Mouse (Mus musculus) heart, embryonic 12.5 days (tissue): ENCODE results near the gene Frmd6. TPM values are rescaled to one million over a fixed set of nuclear protein-coding genes. Genes with fewer than 3 reads are reported as not detected.

Source experiments
- ATAC-seq: fragments of 200-750 bp; cut with Nextera tagmentation; 2 replicates; pipeline ENCODE4 v1.8.0; 2017; ENCODE audit warnings: moderate TSS enrichment, moderate library complexity; ENCODE audit not compliant: insufficient number of reproducible peaks, low FRiP score
- H3K27ac ChIP-seq: fragments of 300-500 bp; sonication (generic); 2 replicates; pipeline ENCODE4 v1.5.1; 2016; ENCODE audit warnings: mild to moderate bottlenecking, moderate library complexity; ENCODE audit not compliant: poor library complexity, severe bottlenecking
- H3K27me3 ChIP-seq: fragments of 300-500 bp; sonication (generic); replicated peaks from 2 replicates; pipeline ENCODE4 v1.6.1; 2016; ENCODE audit warnings: mild to moderate bottlenecking, moderate library complexity
- H3K36me3 ChIP-seq: fragments of 300-500 bp; sonication (generic); 2 replicates; pipeline ENCODE4 v1.6.1; 2016; ENCODE audit warnings: mild to moderate bottlenecking, moderate library complexity
- H3K4me1 ChIP-seq: fragments of 300-500 bp; sonication (generic); replicated peaks from 2 replicates; pipeline ENCODE4 v1.6.1; 2016; ENCODE audit warnings: mild to moderate bottlenecking
- H3K4me2 ChIP-seq: fragments of 300-500 bp; sonication (generic); 2 replicates; pipeline ENCODE4 v1.6.1; 2016; ENCODE audit warnings: mild to moderate bottlenecking, moderate library complexity
- H3K4me3 ChIP-seq: fragments of 300-500 bp; sonication (generic); 2 replicates; pipeline ENCODE4 v1.5.1; 2016; ENCODE audit warnings: mild to moderate bottlenecking
- H3K9ac ChIP-seq: fragments of 300-500 bp; sonication (generic); 2 replicates; pipeline ENCODE4 v1.6.1; 2016; ENCODE audit warnings: mild to moderate bottlenecking, moderate library complexity
- H3K9me3 ChIP-seq: fragments of 300-500 bp; sonication (generic); replicated peaks from 2 replicates; pipeline ENCODE4 v1.6.1; 2016; ENCODE audit warnings: mild to moderate bottlenecking, moderate library complexity
- WGBS: fragments of 180-500 bp; shearing (Covaris S2); methylation state at CpG from one replicate; pipeline ENCODE4 v1.1.7; 2016; 5-methylcytosine and 5-hydroxymethylcytosine counted together
- polyA plus RNA-seq: library from polyadenylated mRNA; unstranded; fragments of >200 nt; fragmentation: Nextera tagmentation; extraction: Ambion mirVana; gene quantifications from 2 replicates; pipeline ENCODE4 v1.2.1, GENCODE M21; 2016

Gene Frmd6
- 29.4 and 29.6 TPM in 2 replicates for polyA plus RNA-seq

GRCm38 (mm10) chr12:70824729-70825650, at the start of gene Frmd6:
TSS of gene Frmd6 (plus strand) at chr12:70825514.
- peak within 1 kb of the TSS; percentile 95 for H3K9ac ChIP-seq
- ATAC-seq, result peak; percentile 94

GRCm38 (mm10) chr12:70775609-70776008, 49.7 kb upstream of the Frmd6 start:
- no peak for ATAC-seq
- WGBS, result 75% methylated on average over 8 of the region's 8 CpGs
- Histone ChIP-seq H3K4me1 (peaks cover 27% of the 10 kb centered on the region), H3K27ac (no peak overlapping the region), H3K27me3 (no peaks in the 10 kb centered on the region), H3K36me3 (no peaks in the 10 kb centered on the region), H3K4me2 (no peak overlapping the region), H3K9ac (no peak overlapping the region), H3K9me3 (no peaks in the 10 kb centered on the region), H3K4me3 (no peak overlapping the region)

More at GRCm38 (mm10) chr12:70824729-70825650, at the start of gene Frmd6:
- peak within 1 kb of the TSS; percentile 89 for H3K4me2 ChIP-seq
- no peaks in the 10 kb centered on the region for H3K27me3 ChIP-seq
- peaks cover 22% of the 10 kb centered on the region for H3K4me1 ChIP-seq
- H3K9me3 ChIP-seq, result no peaks in the 10 kb centered on the region
- no peaks in the 10 kb centered on the region for H3K36me3 ChIP-seq
- H3K27ac ChIP-seq, result peak within 1 kb of the TSS; percentile 97
- under 1% methylated on average over 59 of the region's 75 CpGs for WGBS
- peak within 1 kb of the TSS; percentile 87 for H3K4me3 ChIP-seq

GRCm38 (mm10) chr12:70776683-70777082, 48.6 kb upstream of the Frmd6 start:
- no peak overlapping the region for H3K4me3 ChIP-seq
- H3K27me3 ChIP-seq, result no peaks in the 10 kb centered on the region
- peak overlapping the region; percentile 4; the same call in 1 of the 2 replicates for H3K4me2 ChIP-seq
- no peaks in the 10 kb centered on the region for H3K36me3 ChIP-seq
- H3K27ac ChIP-seq, result no peak overlapping the region
- ATAC-seq, result no peak
- H3K4me1 ChIP-seq, result peaks cover 27% of the 10 kb centered on the region
- 56% methylated on average over 12 of the region's 12 CpGs for WGBS
- no peak overlapping the region for H3K9ac ChIP-seq
- H3K9me3 ChIP-seq, result no peaks in the 10 kb centered on the region

- Histone ChIP-seq H3K36me3 (no peaks in the 10 kb centered on the region), H3K4me3 (no peak overlapping the region), H3K9ac (no peak overlapping the region), H3K9me3 (no peaks in the 10 kb centered on the region), H3K27ac (no peak overlapping the region), H3K27me3 (no peaks in the 10 kb centered on the region), H3K4me1 (peaks cover 28% of the 10 kb centered on the region), H3K4me2 (no peak overlapping the region)
- ATAC-seq, result no peak
- 49% methylated on average over 5 of the region's 5 CpGs for WGBS
These were observed 47.8 kb upstream of the Frmd6 start for GRCm38 (mm10) chr12:70777466-70777865.

GRCm38 (mm10) chr12:70777866-70778265, 47.4 kb upstream of the Frmd6 start:
- Histone ChIP-seq H3K4me1 (peaks cover 32% of the 10 kb centered on the region), H3K4me2 (no peak overlapping the region), H3K4me3 (no peak overlapping the region), H3K9me3 (no peaks in the 10 kb centered on the region), H3K27me3 (no peaks in the 10 kb centered on the region), H3K9ac (no peak overlapping the region), H3K36me3 (no peaks in the 10 kb centered on the region), H3K27ac (no peak overlapping the region)
- no peak for ATAC-seq

- Histone ChIP-seq H3K27ac (no peak overlapping the region), H3K4me1 (peaks cover 35% of the 10 kb centered on the region), H3K4me2 (no peak overlapping the region), H3K36me3 (no peaks in the 10 kb centered on the region), H3K4me3 (no peak overlapping the region), H3K27me3 (no peaks in the 10 kb centered on the region), H3K9ac (no peak overlapping the region), H3K9me3 (no peaks in the 10 kb centered on the region)
- ATAC-seq, result no peak
- WGBS, result 71% methylated on average over 2 of the region's 2 CpGs
These were observed 47.0 kb upstream of the Frmd6 start for GRCm38 (mm10) chr12:70778271-70778670.

GRCm38 (mm10) chr12:70778724-70779123, 46.6 kb upstream of the Frmd6 start:
- no peak for ATAC-seq
- H3K4me1 ChIP-seq, result peaks cover 40% of the 10 kb centered on the region
- H3K9ac ChIP-seq, result no peak overlapping the region
- H3K27me3 ChIP-seq, result no peaks in the 10 kb centered on the region
- H3K4me3 ChIP-seq, result no peak overlapping the region
- no peak overlapping the region for H3K27ac ChIP-seq
- 40% methylated on average over 3 of the region's 3 CpGs for whole genome bisulfite sequencing
- H3K36me3 ChIP-seq, result no peaks in the 10 kb centered on the region
- no peaks in the 10 kb centered on the region for H3K9me3 ChIP-seq
- no peak overlapping the region for H3K4me2 ChIP-seq

- Histone ChIP-seq H3K4me1 (peaks cover 33% of the 10 kb centered on the region), H3K9me3 (no peaks in the 10 kb centered on the region), H3K4me2 (peak overlapping the region; percentile 49), H3K27me3 (no peaks in the 10 kb centered on the region), H3K9ac (no peak overlapping the region), H3K4me3 (no peak overlapping the region), H3K27ac (no peak overlapping the region), H3K36me3 (no peaks in the 10 kb centered on the region)
- ATAC-seq, result no peak
- WGBS, result 60% methylated on average over 9 of the region's 9 CpGs
These were observed 42.3 kb upstream of the Frmd6 start for GRCm38 (mm10) chr12:70783049-70783448.

- H3K36me3 ChIP-seq, result no peaks in the 10 kb centered on the region
- peak overlapping the region; percentile 16; the same call in 1 of the 2 replicates for H3K9ac ChIP-seq
- no peaks in the 10 kb centered on the region for H3K9me3 ChIP-seq
- H3K4me2 ChIP-seq, result peak overlapping the region; percentile 49
- 0 out of 2 replicates have a peak, but pooled peaks have one; percentile 11 for ATAC-seq
- WGBS, result 16% methylated on average over 22 of the region's 22 CpGs
- 0 out of 2 replicates have a peak overlapping the region, but pooled peaks have one; percentile 1 for H3K4me3 ChIP-seq
- H3K4me1 ChIP-seq, result peaks cover 29% of the 10 kb centered on the region
- H3K27ac ChIP-seq, result no peak overlapping the region
- H3K27me3 ChIP-seq, result no peaks in the 10 kb centered on the region
These were observed 41.7 kb upstream of the Frmd6 start for GRCm38 (mm10) chr12:70783475-70784239.

- WGBS, result 31% methylated on average over 6 of the region's 6 CpGs
- Histone ChIP-seq H3K4me2 (peak overlapping the region; percentile 49), H3K36me3 (no peaks in the 10 kb centered on the region), H3K27ac (no peak overlapping the region), H3K9ac (peak overlapping the region; percentile 16; the same call in 1 of the 2 replicates), H3K4me3 (no peak overlapping the region), H3K27me3 (no peaks in the 10 kb centered on the region), H3K9me3 (no peaks in the 10 kb centered on the region), H3K4me1 (peaks cover 24% of the 10 kb centered on the region)
- ATAC-seq, result 0 out of 2 replicates have a peak, but pooled peaks have one; percentile 36
These were observed 41.0 kb upstream of the Frmd6 start for GRCm38 (mm10) chr12:70784240-70784705.

- Histone ChIP-seq H3K4me1 (peaks cover 8% of the 10 kb centered on the region), H3K27me3 (no peaks in the 10 kb centered on the region), H3K27ac (no peak overlapping the region), H3K36me3 (no peaks in the 10 kb centered on the region), H3K4me2 (no peak overlapping the region), H3K9ac (no peak overlapping the region), H3K9me3 (no peaks in the 10 kb centered on the region), H3K4me3 (no peak overlapping the region)
- no peak for ATAC-seq
- 75% methylated on average over 6 of the region's 6 CpGs for WGBS
These were observed 36.0 kb upstream of the Frmd6 start for GRCm38 (mm10) chr12:70789341-70789740.
